Mouse (Mus musculus): Measurements from ENCODE around the gene Gpr65. TPM values are rescaled to one million over a fixed set of nuclear protein-coding genes. Genes with fewer than 3 reads are reported as not detected.
"Not testable (repeated sequence)": the region's sequence is repeated elsewhere in the genome, so short reads cannot be mapped to it uniquely, and the experiment has no call there.

Gene Gpr65
- total RNA-seq, 4 experiments from 2014 or later: 0.15 TPM; not detected in 3

GRCm38 (mm10) chr12:98282776-98283486, 14.5 kb downstream of the Gpr65 start:
- DNase-seq (ENCODE audit: low spot score in 2 of 2): no peak

GRCm38 (mm10) chr12:98283487-98283860, 15.0 kb downstream of the Gpr65 start:
- DNase-seq (ENCODE audit: low spot score in 2 of 2): no peak

DNA sequence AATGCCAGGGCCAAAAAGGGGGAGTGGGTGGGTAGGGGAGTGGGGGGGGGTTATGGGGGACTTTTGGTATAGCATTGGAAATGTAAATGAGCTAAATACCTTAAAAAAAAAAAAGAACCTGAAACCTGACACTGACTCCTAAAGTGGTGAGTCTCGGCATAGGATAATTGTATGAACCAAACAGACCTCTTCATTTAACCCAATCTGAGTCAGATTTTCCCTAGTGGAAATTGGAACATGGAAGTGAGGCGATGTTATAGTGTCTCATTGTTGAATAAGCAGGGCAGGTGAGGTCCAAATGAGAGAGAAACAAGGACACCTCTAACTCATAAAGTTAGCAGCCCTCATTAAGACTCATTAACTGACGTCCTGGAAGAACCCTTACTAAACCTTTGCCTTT, 16.0 kb downstream of the Gpr65 start:
- no peak for DNase-seq (ENCODE audit: low spot score in 2 of 2)

GRCm38 (mm10) chr12:98290475-98290874, 22.0 kb downstream of the Gpr65 start:
- no peak for DNase-seq (ENCODE audit: low spot score in 2 of 2)

DNA sequence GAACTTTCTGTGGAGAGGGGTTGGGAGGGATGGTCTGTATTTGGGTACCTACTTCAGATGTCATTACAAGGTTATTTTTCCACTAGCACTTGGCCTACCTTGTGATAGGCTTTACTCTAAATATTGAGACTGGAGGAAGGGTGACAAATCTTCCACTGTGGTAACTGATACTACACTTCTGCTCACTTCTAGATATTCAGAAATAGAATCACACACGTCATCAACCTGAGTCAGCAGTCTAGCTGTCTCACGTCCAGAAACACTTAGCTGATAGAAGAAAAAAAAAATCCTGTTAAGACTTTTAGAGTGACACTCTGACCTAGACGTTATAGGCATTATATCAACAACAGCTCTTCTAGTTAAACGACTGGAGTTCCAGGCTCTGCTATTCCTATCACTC, 23.8 kb downstream of the Gpr65 start:
- no peak for DNase-seq (ENCODE audit: low spot score in 2 of 2)

GRCm38 (mm10) chr12:98294241-98294640, 25.8 kb downstream of the Gpr65 start:
- no peak for DNase-seq (ENCODE audit: low spot score in 2 of 2)

DNA sequence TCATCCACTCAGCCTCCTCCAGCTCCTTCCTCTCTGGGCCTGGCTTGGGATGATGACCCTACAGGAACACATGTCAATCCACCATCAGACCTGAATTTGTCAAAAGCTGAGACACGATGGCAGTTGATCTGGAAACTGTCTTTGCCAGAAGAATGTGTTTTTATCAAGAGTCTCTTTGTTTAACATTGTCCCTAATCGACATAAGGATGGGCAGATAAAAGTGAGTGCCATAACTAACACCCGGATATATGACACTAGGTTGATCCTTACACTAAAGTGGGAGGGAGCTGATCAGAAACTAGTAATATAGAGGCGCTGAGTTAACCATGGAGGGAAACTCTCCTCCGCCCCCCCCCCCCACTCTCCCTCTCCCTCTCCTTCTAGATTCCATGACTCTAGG, 33.5 kb downstream of the Gpr65 start:
- no peak for DNase-seq (ENCODE audit: low spot score in 2 of 2)

- no peak for DNase-seq (ENCODE audit: low spot score in 2 of 2)
Measured at GRCm38 (mm10) chr12:98303013-98303412, 34.6 kb downstream of the Gpr65 start.

DNA sequence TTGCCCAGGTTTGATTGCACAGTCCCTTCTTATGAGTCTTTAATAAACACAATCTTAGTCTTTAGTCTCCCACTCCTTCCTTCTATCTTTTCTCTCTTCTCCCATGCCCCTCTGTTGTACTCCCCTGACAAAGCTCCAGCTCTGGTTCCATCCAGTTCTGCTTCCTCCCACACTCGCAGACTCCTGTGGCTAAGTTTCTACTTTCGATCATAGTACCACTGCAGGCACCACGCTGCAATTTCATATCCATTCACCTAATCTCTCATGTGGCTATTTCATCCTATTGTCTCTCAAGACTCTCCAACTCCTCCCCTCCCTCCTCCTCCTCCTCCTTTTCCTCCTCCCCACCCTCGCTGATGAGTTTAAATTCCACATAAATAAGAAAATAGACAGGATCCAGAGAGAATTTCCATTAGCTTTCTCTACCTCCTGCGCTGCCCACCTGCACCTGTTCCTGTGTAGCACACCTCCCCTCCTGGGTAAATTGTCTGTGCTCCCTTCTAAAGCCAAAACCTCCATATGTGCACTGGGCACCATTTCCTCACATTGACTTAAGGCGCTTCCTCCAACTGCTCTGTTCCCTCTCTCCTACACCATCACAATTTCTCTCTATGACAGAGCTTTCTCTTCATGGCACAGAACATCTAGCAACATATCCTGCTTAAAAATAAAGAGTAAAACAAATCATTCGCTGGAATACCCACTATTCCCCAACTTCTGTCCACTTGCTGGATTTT, 38.9 kb downstream of the Gpr65 start:
- DNase-seq (ENCODE audit: low spot score in 2 of 2): no peak

DNA sequence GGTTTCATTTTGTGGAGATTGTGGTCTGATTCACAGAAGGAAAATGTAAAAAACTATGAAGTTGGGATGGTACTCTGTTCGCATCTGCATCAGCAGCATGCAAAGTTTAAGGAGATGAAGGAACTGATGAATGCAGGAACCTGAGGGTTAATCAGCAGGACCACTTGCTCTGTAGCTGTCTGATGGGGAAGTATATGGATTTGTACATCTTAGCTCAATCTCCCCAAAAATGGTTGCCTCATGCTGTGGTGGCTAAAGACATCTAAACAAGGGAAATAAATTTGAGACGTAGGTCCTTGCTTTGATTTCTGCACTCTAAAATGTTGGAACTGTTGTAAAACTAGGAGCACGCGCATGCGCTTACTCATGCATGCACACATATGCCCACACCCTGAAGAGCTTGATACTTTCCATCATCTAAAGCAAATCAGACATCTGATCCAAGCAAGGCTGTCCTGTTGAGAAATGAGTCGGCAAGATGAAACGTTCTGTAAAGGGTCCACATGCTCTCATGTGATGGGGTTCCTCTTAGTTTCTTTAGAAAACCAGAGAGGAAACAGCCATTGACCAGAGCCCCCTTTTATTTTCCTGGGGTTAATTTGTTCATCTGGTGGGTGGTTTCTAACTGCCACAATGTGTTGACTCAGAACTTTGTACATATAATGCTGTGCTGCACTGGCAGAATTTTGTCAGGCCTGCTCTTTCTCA, 43.1 kb downstream of the Gpr65 start:
- DNase-seq (ENCODE audit: low spot score in 2 of 2): no peak

DNA sequence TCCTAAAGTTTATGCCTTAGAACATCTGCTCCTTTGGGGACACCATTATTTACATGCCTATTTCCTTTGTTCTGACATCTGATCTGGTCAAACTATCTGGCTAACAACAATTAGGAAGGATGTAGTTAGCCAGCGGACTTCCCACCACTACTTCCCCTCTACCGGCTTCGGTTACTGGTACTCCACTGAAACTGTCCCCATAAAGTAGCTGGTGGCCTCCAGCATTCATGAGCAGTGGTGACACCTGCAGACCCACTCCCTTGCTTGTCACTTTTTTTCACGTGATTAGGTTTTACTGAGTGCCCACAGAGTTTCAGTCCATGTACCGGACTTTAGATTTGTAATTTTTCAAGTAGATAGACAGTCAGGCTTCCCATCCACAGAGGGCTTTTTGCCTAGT, 47.5 kb downstream of the Gpr65 start:
- DNase-seq (ENCODE audit: low spot score in 2 of 2): no peak

DNA sequence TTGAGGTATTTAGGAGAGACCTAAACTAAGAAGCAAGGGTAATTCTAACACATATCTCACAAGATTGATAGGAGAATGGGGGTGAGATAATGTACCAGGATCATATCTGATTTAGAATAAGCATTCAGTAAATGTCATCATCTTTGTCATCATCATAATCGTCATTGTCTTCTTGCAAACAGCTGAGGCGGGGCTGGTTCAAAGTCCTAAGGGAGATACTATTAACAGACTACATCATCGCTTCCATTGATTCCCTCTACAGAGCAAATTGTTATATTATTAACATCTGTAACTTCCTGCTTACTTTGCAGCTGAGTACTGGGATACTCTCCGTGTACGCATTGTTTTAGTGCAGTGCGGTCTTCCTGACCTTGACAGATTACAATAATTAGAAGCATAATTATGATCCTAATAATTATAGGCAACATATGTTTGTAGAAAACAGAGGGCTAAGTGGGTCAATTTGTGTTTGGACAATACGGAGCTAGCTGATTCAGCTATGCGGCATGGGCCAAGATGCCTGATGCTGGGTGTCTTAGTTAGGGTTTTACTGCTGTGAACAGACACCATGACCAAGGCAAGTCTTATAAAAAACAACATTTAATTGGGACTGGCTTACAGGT, 49.4 kb downstream of the Gpr65 start:
- DNase-seq (ENCODE audit: low spot score in 2 of 2): no peak

DNA sequence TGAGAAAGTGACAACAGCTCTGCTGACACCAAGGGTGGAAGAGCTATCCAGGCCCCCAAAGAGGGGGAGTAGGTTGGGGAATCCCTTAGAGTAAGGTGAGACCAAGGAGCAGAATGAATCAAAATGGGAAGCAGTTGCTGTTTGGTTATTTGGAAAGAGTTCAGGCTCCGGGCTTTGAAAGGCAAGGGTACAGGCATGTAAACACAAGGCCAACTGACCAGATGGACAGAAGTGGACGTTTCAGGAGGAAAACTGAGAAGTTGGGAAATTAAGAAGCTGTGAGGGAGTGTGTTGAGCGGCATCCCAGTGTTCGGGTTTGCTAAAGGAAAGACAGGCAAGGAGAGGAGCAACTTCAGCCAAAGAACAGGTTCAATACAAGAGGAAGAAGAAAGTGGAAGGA, 54.0 kb downstream of the Gpr65 start:
- DNase-seq (ENCODE audit: low spot score in 2 of 2): no peak

GRCm38 (mm10) chr12:98324170-98324569, 55.7 kb downstream of the Gpr65 start:
- DNase-seq (ENCODE audit: low spot score in 2 of 2): not testable (repeated sequence)

Other genes starting within 250 kb of the Gpr65 start
- 1 to 10 TPM; 4.7 to 5.5 (median 5.0) TPM for gene Galc, start 9.2 kb upstream of the Gpr65 start, total RNA-seq (2022)